Mouse (Mus musculus): ENCODE measurements at regions not wholly inside any gene's neighbourhood (a gene's known extent, or its start where the extent isn't known, plus 50 kb on each side); places are given as distances from the start of the nearest gene placed in this dataset.
A peak's percentile ranks its signal among the peaks of the same experiment; 100 is the strongest.

GRCm38 (mm10) chr8:118137846-118138245 is 145.7 kb upstream of the Cdh13 start:
- no peak overlapping the region for H3K4me3 ChIP-seq (ENCODE audit: low read depth, low read length)
- H3K4me1 ChIP-seq (ENCODE audit: control insufficient read depth, insufficient read depth, low read length): no peaks in the 10 kb centered on the region
- H3K36me3 ChIP-seq (ENCODE audit: control insufficient read depth, insufficient read depth, low read length): no peaks in the 10 kb centered on the region
- ATAC-seq (ENCODE audit: low FRiP score) (no peak), DNase-seq (ENCODE audit: low spot score, missing footprints) (no peak)
- H3K9me3 ChIP-seq (ENCODE audit: control insufficient read depth, low read length): no peaks in the 10 kb centered on the region
- H3K27me3 ChIP-seq (ENCODE audit: control insufficient read depth, insufficient read depth, low read length): no peaks in the 10 kb centered on the region
- no peak overlapping the region for H3K9ac ChIP-seq (ENCODE audit: low read length)
- no peak overlapping the region for H3K4me2 ChIP-seq
- H3K27ac ChIP-seq (ENCODE audit: low read depth, low read length): no peak overlapping the region
- WGBS: 79% methylated on average over 3 of the region's 3 CpGs

- H3K27me3 ChIP-seq (ENCODE audit: control insufficient read depth, insufficient read depth, low read length): no peaks in the 10 kb centered on the region
- H3K9ac ChIP-seq (ENCODE audit: low read length): no peak overlapping the region
- no peaks in the 10 kb centered on the region for H3K4me1 ChIP-seq (ENCODE audit: control insufficient read depth, insufficient read depth, low read length)
- no peaks in the 10 kb centered on the region for H3K9me3 ChIP-seq (ENCODE audit: control insufficient read depth, low read length)
- no peak overlapping the region for H3K27ac ChIP-seq (ENCODE audit: low read depth, low read length)
- H3K4me3 ChIP-seq (ENCODE audit: low read depth, low read length): no peak overlapping the region
- ATAC-seq (ENCODE audit: low FRiP score) (no peak), DNase-seq (ENCODE audit: low spot score, missing footprints) (no peak)
- no peak overlapping the region for H3K4me2 ChIP-seq
- WGBS: 89% methylated on average over 7 of the region's 7 CpGs
- no peaks in the 10 kb centered on the region for H3K36me3 ChIP-seq (ENCODE audit: control insufficient read depth, insufficient read depth, low read length)
Observed at GRCm38 (mm10) chr8:118124993-118125392, 158.5 kb upstream of the Cdh13 start.

- H3K27me3 ChIP-seq (ENCODE audit: control insufficient read depth, insufficient read depth, low read length): no peaks in the 10 kb centered on the region
- H3K9me3 ChIP-seq (ENCODE audit: control insufficient read depth, low read length): no peaks in the 10 kb centered on the region
- H3K27ac ChIP-seq (ENCODE audit: low read depth, low read length): no peak overlapping the region
- no peak overlapping the region for H3K4me2 ChIP-seq
- 81% methylated on average over 8 of the region's 8 CpGs for WGBS
- H3K4me1 ChIP-seq (ENCODE audit: control insufficient read depth, insufficient read depth, low read length): no peaks in the 10 kb centered on the region
- H3K4me3 ChIP-seq (ENCODE audit: low read depth, low read length): no peak overlapping the region
- no peak for ATAC-seq (ENCODE audit: low FRiP score)
- DNase-seq (ENCODE audit: low spot score, missing footprints): no peak
- no peaks in the 10 kb centered on the region for H3K36me3 ChIP-seq (ENCODE audit: control insufficient read depth, insufficient read depth, low read length)
- H3K9ac ChIP-seq (ENCODE audit: low read length): no peak overlapping the region
Observed at GRCm38 (mm10) chr8:118114253-118114652, 169.3 kb upstream of the Cdh13 start.

- no peak overlapping the region for H3K4me2 ChIP-seq
- H3K4me3 ChIP-seq (ENCODE audit: low read depth, low read length): no peak overlapping the region
- H3K27me3 ChIP-seq (ENCODE audit: control insufficient read depth, insufficient read depth, low read length): no peaks in the 10 kb centered on the region
- ATAC-seq (ENCODE audit: low FRiP score) (no peak), DNase-seq (ENCODE audit: low spot score, missing footprints) (peak; percentile 86)
- WGBS: 78% methylated on average over 14 of the region's 14 CpGs
- H3K4me1 ChIP-seq (ENCODE audit: control insufficient read depth, insufficient read depth, low read length): no peaks in the 10 kb centered on the region; the same call in 1 of the 2 replicates
- no peak overlapping the region for H3K9ac ChIP-seq (ENCODE audit: low read length)
- no peak overlapping the region for H3K27ac ChIP-seq (ENCODE audit: low read depth, low read length)
- H3K36me3 ChIP-seq (ENCODE audit: control insufficient read depth, insufficient read depth, low read length): no peaks in the 10 kb centered on the region
- H3K9me3 ChIP-seq (ENCODE audit: control insufficient read depth, low read length): no peaks in the 10 kb centered on the region
Observed at GRCm38 (mm10) chr8:118104464-118105050, 179.0 kb upstream of the Cdh13 start.

- H3K4me2 ChIP-seq: no peak overlapping the region
- no peak overlapping the region for H3K4me3 ChIP-seq (ENCODE audit: low read depth, low read length)
- no peak overlapping the region for H3K27ac ChIP-seq (ENCODE audit: low read depth, low read length)
- no peak for DNase-seq (ENCODE audit: low spot score, missing footprints)
- no peak for ATAC-seq (ENCODE audit: low FRiP score)
- no peaks in the 10 kb centered on the region for H3K36me3 ChIP-seq (ENCODE audit: control insufficient read depth, insufficient read depth, low read length)
- no peaks in the 10 kb centered on the region for H3K27me3 ChIP-seq (ENCODE audit: control insufficient read depth, insufficient read depth, low read length)
- no peaks in the 10 kb centered on the region for H3K9me3 ChIP-seq (ENCODE audit: control insufficient read depth, low read length)
- 75% methylated on average over 8 of the region's 8 CpGs for WGBS
- peaks cover 12% of the 10 kb centered on the region for H3K4me1 ChIP-seq (ENCODE audit: control insufficient read depth, insufficient read depth, low read length)
- no peak overlapping the region for H3K9ac ChIP-seq (ENCODE audit: low read length)
Observed at GRCm38 (mm10) chr8:118101346-118101745, 182.2 kb upstream of the Cdh13 start.

- no peaks in the 10 kb centered on the region for H3K36me3 ChIP-seq (ENCODE audit: control insufficient read depth, insufficient read depth, low read length)
- DNase-seq (ENCODE audit: low spot score, missing footprints) (no peak), ATAC-seq (ENCODE audit: low FRiP score) (no peak)
- 0 out of 2 replicates have a peak, but pooled peaks cover 3% of the 10 kb centered on the region for H3K4me1 ChIP-seq (ENCODE audit: control insufficient read depth, insufficient read depth, low read length)
- H3K9me3 ChIP-seq (ENCODE audit: control insufficient read depth, low read length): no peaks in the 10 kb centered on the region
- 81% methylated on average over 5 of the region's 5 CpGs for WGBS
- H3K4me3 ChIP-seq (ENCODE audit: low read depth, low read length): no peak overlapping the region
- H3K4me2 ChIP-seq: no peak overlapping the region
- H3K9ac ChIP-seq (ENCODE audit: low read length): no peak overlapping the region
- H3K27ac ChIP-seq (ENCODE audit: low read depth, low read length): no peak overlapping the region
- no peaks in the 10 kb centered on the region for H3K27me3 ChIP-seq (ENCODE audit: control insufficient read depth, insufficient read depth, low read length)
Observed at GRCm38 (mm10) chr8:118062736-118063135, 220.8 kb upstream of the Cdh13 start.

- whole genome bisulfite sequencing: 87% methylated on average over 6 of the region's 6 CpGs
- ATAC-seq (ENCODE audit: low FRiP score) (no peak), DNase-seq (ENCODE audit: low spot score, missing footprints) (peak; percentile 65)
- Histone ChIP-seq H3K36me3 (ENCODE audit: control insufficient read depth, insufficient read depth, low read length) (no peaks in the 10 kb centered on the region), H3K9me3 (ENCODE audit: control insufficient read depth, low read length) (no peaks in the 10 kb centered on the region), H3K27me3 (ENCODE audit: control insufficient read depth, insufficient read depth, low read length) (no peaks in the 10 kb centered on the region), H3K4me2 (no peak overlapping the region), H3K4me3 (ENCODE audit: low read depth, low read length) (no peak overlapping the region), H3K9ac (ENCODE audit: low read length) (no peak overlapping the region), H3K4me1 (ENCODE audit: control insufficient read depth, insufficient read depth, low read length) (no peaks in the 10 kb centered on the region), H3K27ac (ENCODE audit: low read depth, low read length) (no peak overlapping the region)
Observed at GRCm38 (mm10) chr8:118056781-118057180, 226.8 kb upstream of the Cdh13 start.

GRCm38 (mm10) chr8:118055536-118055935 is 228.0 kb upstream of the Cdh13 start:
- WGBS: 74% methylated on average over 5 of the region's 5 CpGs
- Histone ChIP-seq H3K36me3 (ENCODE audit: control insufficient read depth, insufficient read depth, low read length) (no peaks in the 10 kb centered on the region), H3K9me3 (ENCODE audit: control insufficient read depth, low read length) (no peaks in the 10 kb centered on the region), H3K27me3 (ENCODE audit: control insufficient read depth, insufficient read depth, low read length) (no peaks in the 10 kb centered on the region), H3K27ac (ENCODE audit: low read depth, low read length) (no peak overlapping the region), H3K4me1 (ENCODE audit: control insufficient read depth, insufficient read depth, low read length) (no peaks in the 10 kb centered on the region), H3K4me2 (no peak overlapping the region), H3K9ac (ENCODE audit: low read length) (no peak overlapping the region), H3K4me3 (ENCODE audit: low read depth, low read length) (no peak overlapping the region)
- no peak for ATAC-seq (ENCODE audit: low FRiP score)
- DNase-seq (ENCODE audit: low spot score, missing footprints): peak; percentile 82

GRCm38 (mm10) chr8:118050386-118050785 is 233.1 kb upstream of the Cdh13 start:
- Histone ChIP-seq H3K9me3 (ENCODE audit: control insufficient read depth, low read length) (no peaks in the 10 kb centered on the region), H3K4me2 (no peak overlapping the region), H3K9ac (ENCODE audit: low read length) (no peak overlapping the region), H3K4me3 (ENCODE audit: low read depth, low read length) (no peak overlapping the region), H3K4me1 (ENCODE audit: control insufficient read depth, insufficient read depth, low read length) (no peaks in the 10 kb centered on the region), H3K27ac (ENCODE audit: low read depth, low read length) (no peak overlapping the region), H3K27me3 (ENCODE audit: control insufficient read depth, insufficient read depth, low read length) (no peaks in the 10 kb centered on the region), H3K36me3 (ENCODE audit: control insufficient read depth, insufficient read depth, low read length) (no peaks in the 10 kb centered on the region)
- peak; percentile 60 for DNase-seq (ENCODE audit: low spot score, missing footprints)
- no peak for ATAC-seq (ENCODE audit: low FRiP score)
- WGBS: 90% methylated on average over 3 of the region's 3 CpGs

Data from midbrain, embryonic 11.5 days (tissue).